Mouse (Mus musculus): ENCODE results near the gene Atr.
A peak's percentile ranks its signal among the peaks of the same experiment; 100 is the strongest.
"Not testable (repeated sequence)": the region's sequence is repeated elsewhere in the genome, so short reads cannot be mapped to it uniquely, and the experiment has no call there.

Atr gene

DNA sequence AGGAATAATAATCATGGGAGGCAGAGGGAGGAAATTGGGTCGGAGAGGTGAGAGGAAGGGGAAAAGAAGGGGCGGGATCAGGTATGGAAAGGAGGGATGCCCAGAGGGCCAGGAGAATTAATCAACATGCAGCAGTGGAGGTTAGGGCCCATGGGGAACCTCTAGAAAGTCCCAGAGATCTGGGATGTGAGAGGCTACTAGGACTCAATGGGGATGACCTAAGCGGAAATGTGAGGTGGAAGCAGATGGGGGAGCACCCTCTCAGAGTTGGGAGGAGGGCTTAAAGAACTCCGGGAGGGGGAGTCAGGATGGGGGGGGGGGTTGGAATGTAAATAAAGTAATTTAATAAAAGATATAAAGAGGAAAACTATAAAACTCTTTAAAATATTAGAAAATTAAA, 96.3 kb downstream of the Atr start:
- peak in 1 of 2 experiments; percentile 2 for DNase-seq

- DNase-seq = no peak
Observed at GRCm38 (mm10) chr9:95954226-95954584, 96.8 kb downstream of the Atr start.

DNA sequence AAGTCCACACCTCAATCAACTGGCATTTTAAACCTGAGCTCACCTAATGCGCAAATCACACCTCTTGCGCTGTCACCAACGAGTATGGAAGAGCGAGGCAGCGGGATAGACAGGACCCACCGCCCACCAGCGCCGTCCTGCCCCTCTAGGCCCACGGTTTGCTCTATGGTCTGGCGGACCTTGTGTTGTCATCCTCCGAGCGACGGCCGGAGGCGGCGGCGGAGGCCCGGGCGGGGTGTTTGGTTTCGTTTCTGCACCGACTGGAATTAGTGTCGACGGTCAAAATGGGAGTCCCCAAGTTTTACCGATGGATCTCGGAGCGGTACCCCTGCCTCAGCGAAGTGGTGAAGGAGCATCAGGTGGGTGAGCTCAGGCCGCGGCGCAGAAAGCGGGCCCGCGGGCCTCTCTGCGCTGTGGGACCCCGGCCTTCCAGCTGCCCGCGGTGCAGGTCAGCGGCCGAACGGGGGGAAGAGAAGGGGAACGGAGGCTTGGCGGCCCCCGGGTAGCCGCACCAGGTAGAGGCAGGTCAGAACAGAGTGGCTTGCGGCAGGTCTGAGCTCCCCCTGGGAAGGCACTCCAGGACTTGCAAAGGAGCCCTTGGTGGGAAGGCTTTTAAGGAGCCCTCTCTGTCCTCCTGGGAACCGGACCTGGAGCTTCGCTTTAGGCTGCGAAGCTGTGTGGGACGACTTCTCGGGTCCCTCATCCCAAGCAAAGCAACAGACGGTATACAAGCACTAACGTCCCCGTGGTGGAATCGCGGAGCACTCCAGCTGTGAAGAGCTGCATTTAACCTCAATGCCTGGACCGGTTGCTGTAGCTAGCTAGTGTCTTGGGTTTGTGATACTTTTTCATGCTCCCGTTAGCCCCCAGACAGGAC, 97.4 kb downstream of the Atr start, which contains the start of gene Xrn1:
Gene Xrn1, plus strand, starts transcription at position 176 of the 877 bp plus-strand sequence.
- DNase-seq = peak; percentile 92 to 94

GRCm38 (mm10) chr9:95957611-95958010, 100.2 kb downstream of the Atr start:
- no peak for DNase-seq

DNA sequence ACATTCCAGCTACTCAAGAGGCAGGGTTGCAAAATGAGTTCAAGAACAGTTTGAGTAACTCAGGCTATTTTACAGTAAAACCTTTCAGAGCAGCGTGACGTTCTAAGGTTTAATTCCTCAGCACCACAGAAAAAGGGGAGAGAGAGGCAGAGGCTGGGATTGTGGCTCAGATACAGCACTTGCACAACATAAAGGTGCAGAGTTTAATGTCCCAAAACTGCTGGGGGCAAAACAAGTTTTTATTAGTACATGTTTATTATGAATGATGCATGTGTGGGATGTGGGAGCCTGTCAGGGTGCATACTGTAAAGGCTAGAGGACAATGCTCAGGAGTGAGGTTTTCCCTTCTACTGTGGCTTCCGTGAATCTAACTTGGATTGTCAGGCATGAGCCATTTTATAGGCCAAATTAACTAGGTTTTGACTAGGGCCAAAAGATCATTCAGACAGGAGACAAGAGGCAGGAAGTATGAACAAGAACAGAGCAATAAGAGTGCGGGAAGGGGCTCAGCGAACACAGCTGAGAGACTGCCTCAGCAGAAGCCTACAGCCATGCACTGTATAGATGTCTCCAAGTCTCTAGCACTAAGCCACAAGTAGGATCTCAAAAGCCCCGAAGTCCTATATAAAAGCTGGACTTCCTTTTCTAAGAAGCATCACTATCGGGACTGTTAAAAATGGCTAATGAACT, 100.8 kb downstream of the Atr start:
- no peak for DNase-seq

GRCm38 (mm10) chr9:95958731-95959105, 101.3 kb downstream of the Atr start:
- DNase-seq = not testable (repeated sequence)

- DNase-seq = no peak
Observed at GRCm38 (mm10) chr9:95959246-95959645, 101.8 kb downstream of the Atr start.

DNA sequence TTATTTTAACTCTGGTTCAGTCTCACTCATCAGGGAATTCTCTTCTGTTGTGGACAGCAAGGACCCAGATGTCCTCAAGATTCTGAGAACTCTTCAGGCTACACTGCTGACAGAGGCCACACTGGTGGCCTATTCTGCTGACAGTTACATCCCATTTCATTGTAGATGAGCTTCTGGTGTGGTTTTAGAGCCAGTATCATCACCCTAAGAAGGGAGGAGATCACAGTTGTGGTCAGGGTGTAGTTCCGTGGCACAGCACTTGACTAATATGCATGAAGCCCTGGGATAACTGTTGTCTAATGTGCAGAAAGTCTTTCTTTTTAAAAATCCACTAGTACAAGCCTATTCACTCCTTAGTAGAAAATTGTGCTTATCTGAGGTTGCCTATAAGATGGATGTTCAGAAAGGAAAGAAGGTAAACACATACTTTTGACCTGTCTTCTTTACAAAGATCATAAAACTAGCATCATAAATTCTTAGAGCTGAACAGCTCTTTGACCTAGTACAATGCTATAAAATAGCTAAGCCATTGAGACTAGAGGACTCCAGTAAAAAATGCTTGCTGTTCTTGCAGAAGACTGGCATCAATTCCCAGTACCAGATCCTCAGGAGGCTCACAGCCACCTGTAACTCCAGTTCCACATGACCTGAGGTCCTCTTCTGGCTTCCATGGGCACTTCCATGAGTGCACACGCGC, 102.5 kb downstream of the Atr start:
- no peak for DNase-seq

GRCm38 (mm10) chr9:95961058-95961457, 103.7 kb downstream of the Atr start:
- no peak for DNase-seq

GRCm38 (mm10) chr9:95964037-95964436, 106.6 kb downstream of the Atr start:
- DNase-seq = no peak

DNA sequence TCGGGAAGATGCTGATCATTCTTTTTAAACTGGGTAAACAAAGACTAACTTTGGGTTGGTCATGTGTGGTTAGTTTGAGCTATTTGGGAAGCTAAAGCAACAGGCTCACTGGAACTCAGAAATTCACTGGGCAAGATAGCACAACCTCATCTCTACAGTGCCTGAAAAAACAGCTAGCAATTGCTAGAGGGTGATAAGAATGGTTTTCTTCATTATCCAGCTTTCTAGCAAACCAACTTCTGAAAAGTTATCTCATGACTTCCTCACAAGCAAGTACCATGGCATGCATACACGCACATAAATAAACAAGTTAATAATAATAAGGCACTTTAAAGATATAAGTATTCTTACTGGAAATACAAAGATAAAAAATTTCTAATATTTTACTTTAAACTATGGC, 120.9 kb downstream of the Atr start:
- DNase-seq = no peak

- DNase-seq = no peak
Observed at GRCm38 (mm10) chr9:95979896-95980295, 122.5 kb downstream of the Atr start.

DNA sequence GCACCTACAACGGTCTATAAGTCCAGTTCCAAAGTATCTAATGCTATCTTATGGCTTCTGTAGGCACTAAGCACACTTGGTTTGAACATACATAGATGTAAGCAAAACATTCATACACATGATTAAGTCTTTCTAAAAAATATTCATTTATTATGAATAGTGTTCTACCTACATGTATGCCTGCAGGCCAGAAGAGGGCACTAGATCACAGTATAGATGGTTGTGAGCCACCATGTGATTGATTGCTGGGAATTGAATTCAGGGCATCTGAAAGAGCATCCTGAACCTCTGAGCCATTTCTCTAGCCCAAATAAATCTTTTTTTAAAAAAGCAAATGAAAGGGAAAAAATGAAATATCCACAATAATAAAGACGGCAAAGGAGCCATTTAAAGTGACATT, 134.9 kb downstream of the Atr start:
- DNase-seq = no peak
